Mouse (Mus musculus) layer of hippocampus, adult 8-10 months (tissue): ENCODE results near the gene Txlna. TPM values are rescaled to one million over a fixed set of nuclear protein-coding genes. Genes with fewer than 3 reads are reported as not detected.
A peak's percentile ranks its signal among the peaks of the same experiment; 100 is the strongest.

Experiments used
- DNase-seq, 2 experiments: peaks; one replicate each; pipeline ENCODE4 v3.0.0; 2022; ENCODE audit warnings: low spot score in 2 of 2
- microRNA-seq, 2 experiments: library from miRNA; unstranded; fragments of <30 nt; microRNA quantifications; one replicate each; pipeline ENCODE4 v1.2.0; 2022
- total RNA-seq, 4 experiments: library from RNA; stranded (reverse); gene quantifications; 2 replicates each; pipeline ENCODE4 v1.2.4; 2022

Txlna gene
- total RNA-seq, 4 experiments from 2014 or later = 42.1 to 46.3 (median 44.6) TPM

- DNase-seq = peak; percentile 64 to 77
Measured at GRCm38 (mm10) chr4:129600233-129601158, 40.4 kb downstream of the Txlna start, which contains the start of the genes Eif3i and Tmem234. Gene Eif3i, minus strand, starts transcription at chr4:129600648. Gene Tmem234, plus strand, starts transcription at chr4:129600668.

GRCm38 (mm10) chr4:129588865-129589264, 52.0 kb downstream of the Txlna start:
- no peak for DNase-seq

- no peak for DNase-seq
Measured at GRCm38 (mm10) chr4:129586943-129587342, 53.9 kb downstream of the Txlna start.

GRCm38 (mm10) chr4:129585773-129586172, 55.1 kb downstream of the Txlna start:
- no peak for DNase-seq

GRCm38 (mm10) chr4:129584884-129585608, 55.8 kb downstream of the Txlna start:
- DNase-seq = peak; percentile 73 to 85

- DNase-seq = no peak
Measured at GRCm38 (mm10) chr4:129584370-129584769, 56.5 kb downstream of the Txlna start.

- DNase-seq = no peak
Measured at GRCm38 (mm10) chr4:129582251-129582650, 58.6 kb downstream of the Txlna start.

GRCm38 (mm10) chr4:129580347-129580746, 60.5 kb downstream of the Txlna start:
- no peak for DNase-seq

- no peak for DNase-seq
Measured at GRCm38 (mm10) chr4:129578466-129578865, 62.4 kb downstream of the Txlna start, which contains the start of gene Fam167b. Gene Fam167b, minus strand, starts transcription at chr4:129578549.

- DNase-seq = no peak
Measured at GRCm38 (mm10) chr4:129577688-129578087, 63.2 kb downstream of the Txlna start.

GRCm38 (mm10) chr4:129576863-129577491, 63.9 kb downstream of the Txlna start:
- peak in 1 of 2 experiments; percentile 50 for DNase-seq

Small RNA genes within 50 kb of the gene (microRNA-seq; reads per million reads assigned to microRNA genes)
- 5.1 to 11.1 reads per million in 2 experiments for gene Mir7016

Other genes with a start within 250 kb of the Txlna start
- gene Zbtb8b, start 200.2 kb downstream of the Txlna start, total RNA-seq = 1 to 10 TPM; 3.4 to 4.6 (median 4.0) TPM
- gene Bsdc1, start 179.5 kb downstream of the Txlna start, total RNA-seq = 10 to 100 TPM; 57.4 to 64.9 (median 62.5) TPM
- gene Tssk3, start 150.0 kb downstream of the Txlna start, total RNA-seq = under 1 TPM in 3 of 4 experiments, not detected in 1; 0.25 to 0.29 (median 0.25) TPM
- not detected for gene Fam229a, start 149.9 kb downstream of the Txlna start, total RNA-seq
- 10 to 100 TPM; 55.9 to 79.7 (median 68.7) TPM for gene Marcksl1, start 127.5 kb downstream of the Txlna start, total RNA-seq
- 10 to 100 TPM; 37.7 to 48.1 (median 44.5) TPM for gene Hdac1, start 98.4 kb downstream of the Txlna start, total RNA-seq
- gene Lck, start 67.4 kb downstream of the Txlna start, total RNA-seq = 1 to 10 TPM; 2.4 to 4.7 (median 3.6) TPM
- gene Fam167b, start 62.5 kb downstream of the Txlna start, total RNA-seq = 1 to 10 TPM in 2 of 4 experiments, under 1 TPM in 1, not detected in 1; 0.70 to 2.4 (median 2.3) TPM
- gene Eif3i, start 40.4 kb downstream of the Txlna start, total RNA-seq = 100 to 1,000 TPM; 119 to 128 (median 123) TPM
- 10 to 100 TPM; 77.3 to 91.3 (median 84.6) TPM for gene Tmem234, start 40.4 kb downstream of the Txlna start, total RNA-seq
- 1 to 10 TPM; 4.0 to 7.9 (median 5.9) TPM for gene Dcdc2b, start 26.8 kb downstream of the Txlna start, total RNA-seq
- gene Iqcc, start 22.0 kb downstream of the Txlna start, total RNA-seq = 10 to 100 TPM; 27.9 to 42.5 (median 36.0) TPM
- gene Ccdc28b, start 17.1 kb downstream of the Txlna start, total RNA-seq = 10 to 100 TPM; 59.2 to 67.4 (median 62.1) TPM
- 100 to 1,000 TPM in 2 of 4 experiments, 10 to 100 TPM in 2; 80.9 to 108 (median 97.7) TPM for gene Kpna6, start 31.7 kb upstream of the Txlna start, total RNA-seq
- gene Tmem39b, start 55.8 kb upstream of the Txlna start, total RNA-seq = 10 to 100 TPM; 13.4 to 16.0 (median 14.9) TPM
- gene Khdrbs1, start 101.2 kb upstream of the Txlna start, total RNA-seq = 10 to 100 TPM; 83.3 to 90.1 (median 85.7) TPM
- gene Ptp4a2, start 170.2 kb upstream of the Txlna start, total RNA-seq = 100 to 1,000 TPM; 138 to 173 (median 144) TPM